Mouse (Mus musculus): Measurements from ENCODE around the gene Mpp2.
A peak's percentile ranks its signal among the peaks of the same experiment; 100 is the strongest.

Mpp2 gene

DNA sequence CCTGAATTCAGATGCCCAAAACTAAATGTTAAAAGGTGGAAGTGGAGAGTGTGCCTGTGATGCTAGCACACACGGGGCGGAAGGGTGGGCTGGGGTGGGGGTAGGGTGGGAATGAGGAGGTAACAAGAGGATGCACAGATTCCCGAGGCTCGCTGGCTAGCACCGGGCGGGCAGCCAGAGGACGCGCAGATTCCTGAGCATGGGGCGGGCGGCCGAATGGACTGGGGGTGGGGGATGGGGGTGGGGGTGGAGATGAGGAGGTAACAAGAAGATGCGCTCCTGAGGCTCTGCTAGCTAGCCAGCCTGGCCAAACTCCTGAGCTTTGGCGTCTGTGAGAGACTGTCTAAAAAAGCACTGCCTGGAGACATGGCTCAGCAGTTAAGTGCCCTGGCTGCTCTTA, 17.9 kb downstream of the Mpp2 start:
- no peak for DNase-seq

DNA sequence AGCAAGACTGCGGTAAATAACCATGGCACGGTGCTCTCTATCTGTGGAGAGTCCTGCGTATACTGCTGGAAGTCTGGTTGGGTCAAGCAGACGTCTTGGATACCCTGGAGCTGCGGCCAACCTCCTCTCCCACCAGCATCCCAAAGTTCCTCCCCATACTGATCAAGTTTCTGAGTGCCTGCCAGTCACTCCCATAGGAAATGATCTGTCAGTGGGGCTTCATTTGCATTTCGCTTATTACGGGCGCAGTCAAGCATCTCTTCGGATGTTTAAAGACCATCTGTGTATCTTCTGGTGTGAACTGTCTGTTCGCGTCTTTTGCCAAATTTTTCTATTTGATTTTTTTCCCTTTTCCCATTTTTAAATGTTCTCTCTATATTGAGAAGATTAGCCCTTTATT, 18.7 kb downstream of the Mpp2 start:
- DNase-seq = no peak

DNA sequence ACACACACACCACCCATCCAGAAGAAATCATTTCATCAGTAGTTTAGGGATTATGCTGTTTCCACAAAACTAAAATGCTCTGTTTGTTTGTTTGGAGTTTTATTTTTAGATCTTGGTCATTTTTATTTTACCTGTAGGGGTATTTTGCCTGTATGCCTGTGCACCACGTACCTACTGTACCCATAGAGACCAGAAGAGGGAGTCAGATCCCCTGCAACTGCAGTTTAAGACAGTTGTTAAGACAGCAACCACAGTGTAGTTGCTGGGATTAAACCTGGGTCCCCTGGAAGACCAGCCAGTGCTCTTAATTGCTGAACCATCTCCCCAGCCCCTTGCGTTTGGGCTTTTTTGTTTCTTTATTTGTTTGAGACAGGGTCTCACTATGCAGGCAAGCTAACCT, 19.3 kb downstream of the Mpp2 start:
- DNase-seq = no peak

DNA sequence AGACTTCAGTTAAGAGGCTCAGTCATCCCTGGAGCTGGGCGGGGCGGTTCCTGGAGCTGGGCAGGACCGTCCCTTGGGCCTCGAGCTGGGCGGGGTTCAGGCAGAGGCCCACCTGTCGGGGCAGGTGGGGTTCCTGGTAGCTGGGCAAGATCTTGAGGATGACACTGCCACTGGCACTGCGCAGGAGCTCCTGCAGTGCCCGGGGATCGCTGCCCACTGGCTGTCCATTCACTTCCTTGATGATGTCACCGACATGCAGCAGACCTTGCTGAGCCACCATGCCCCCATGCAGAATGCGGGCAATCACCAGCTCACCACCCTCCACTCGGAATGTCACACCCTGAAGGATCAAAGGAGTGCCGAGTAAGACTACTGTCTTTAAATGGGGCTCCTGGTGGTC, 25.2 kb downstream of the Mpp2 start:
- DNase-seq = no peak

DNA sequence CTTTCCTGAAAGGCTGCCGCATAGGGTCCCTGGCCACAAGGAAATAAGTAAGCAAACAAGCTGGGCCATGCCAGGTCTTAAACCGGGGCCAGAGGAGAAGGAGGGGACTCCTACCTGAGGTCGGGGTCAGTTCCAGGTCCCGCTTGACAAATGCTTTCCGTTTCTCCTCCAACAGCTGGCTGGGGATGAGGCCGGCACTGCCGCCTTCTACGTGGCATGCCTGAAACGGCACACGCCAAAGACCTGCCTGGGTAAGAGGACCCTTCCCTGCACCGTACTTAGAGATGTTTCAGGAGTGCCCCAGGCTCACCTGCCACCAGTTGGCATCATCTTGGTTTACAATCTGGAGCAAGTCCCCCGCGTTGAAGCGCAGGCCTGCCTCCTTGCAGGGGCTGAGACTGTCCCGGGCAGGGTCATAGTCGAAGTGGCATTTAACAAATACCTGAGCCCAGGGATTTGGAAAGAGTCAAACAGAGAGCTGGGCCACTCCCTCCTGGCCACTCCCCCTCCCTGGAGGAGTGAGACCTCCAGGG, 26.3 kb downstream of the Mpp2 start:
- DNase-seq = no peak

DNA sequence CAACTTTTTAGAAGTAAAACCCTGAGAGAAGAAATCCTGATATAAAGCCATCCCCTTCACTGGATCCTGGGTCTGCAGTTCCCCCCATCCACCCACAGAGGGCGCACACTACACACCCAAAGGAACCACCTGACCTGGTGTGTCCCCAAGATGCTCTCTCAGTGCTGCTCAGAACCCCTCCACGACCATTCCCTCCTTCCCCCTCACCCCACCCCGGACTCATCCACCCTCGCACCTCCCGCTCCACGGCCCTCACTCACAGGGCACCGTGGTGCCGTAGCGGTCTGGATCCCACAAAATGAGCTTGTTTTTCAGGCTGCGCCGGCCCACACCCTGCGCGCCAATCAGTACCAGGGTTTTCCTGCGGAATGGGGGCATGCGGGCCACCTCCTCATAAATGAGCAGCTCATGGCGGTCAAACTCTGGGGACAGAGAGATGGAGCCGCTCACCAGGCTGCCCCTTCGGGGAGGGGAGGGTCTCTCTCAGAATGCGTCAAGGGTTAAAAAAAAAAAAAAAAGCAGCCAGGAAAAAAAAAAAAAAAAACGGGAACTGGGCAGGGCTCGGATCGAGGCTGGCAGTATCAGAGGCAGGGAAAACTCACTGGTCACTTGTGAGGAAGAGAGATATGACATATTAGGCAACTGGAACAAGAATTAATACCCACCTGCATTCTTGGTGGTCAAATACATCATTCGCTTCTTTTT, 26.9 kb downstream of the Mpp2 start:
- peak; percentile 18 to 62 for DNase-seq

DNA sequence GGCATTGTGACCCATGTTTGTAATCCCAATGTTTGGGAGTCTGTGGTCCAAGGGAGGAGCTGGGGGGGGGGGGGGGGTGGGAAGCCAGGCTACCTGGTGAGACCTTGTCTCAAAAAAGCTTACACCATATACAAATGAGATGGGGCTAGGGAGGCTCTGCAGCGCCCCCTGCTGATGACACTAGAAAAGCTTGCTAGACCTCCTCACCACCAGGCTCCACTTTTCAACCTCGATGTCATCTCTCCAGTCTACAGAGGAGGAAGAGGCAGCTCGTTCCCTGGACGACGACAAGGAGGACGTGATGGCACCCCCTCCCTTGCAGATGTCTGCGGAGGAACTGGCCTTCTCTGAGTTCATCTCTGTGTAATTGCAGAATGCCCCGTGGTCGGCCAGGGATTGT, 34.5 kb downstream of the Mpp2 start:
- DNase-seq = peak in 1 of 2 experiments; percentile 43

DNA sequence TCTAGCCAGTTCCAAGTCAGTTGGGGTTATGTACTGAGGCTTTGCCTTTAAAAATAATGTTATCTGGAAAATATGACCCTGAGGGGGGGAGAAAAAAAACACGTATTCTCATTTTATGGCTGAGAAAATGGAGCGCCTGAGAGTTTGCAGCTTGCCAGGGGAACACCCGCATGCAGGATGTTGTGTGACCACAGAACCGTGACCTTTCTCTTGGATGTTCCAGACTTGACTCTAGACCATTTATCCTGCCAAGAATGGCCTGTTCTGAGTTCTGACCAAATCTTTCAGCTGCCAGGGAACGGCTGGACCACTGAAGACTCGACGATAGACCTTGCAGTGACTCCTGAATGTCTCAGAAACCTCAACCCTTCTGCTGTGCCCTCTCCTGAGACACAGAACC, 35.1 kb downstream of the Mpp2 start:
- DNase-seq = no peak

DNA sequence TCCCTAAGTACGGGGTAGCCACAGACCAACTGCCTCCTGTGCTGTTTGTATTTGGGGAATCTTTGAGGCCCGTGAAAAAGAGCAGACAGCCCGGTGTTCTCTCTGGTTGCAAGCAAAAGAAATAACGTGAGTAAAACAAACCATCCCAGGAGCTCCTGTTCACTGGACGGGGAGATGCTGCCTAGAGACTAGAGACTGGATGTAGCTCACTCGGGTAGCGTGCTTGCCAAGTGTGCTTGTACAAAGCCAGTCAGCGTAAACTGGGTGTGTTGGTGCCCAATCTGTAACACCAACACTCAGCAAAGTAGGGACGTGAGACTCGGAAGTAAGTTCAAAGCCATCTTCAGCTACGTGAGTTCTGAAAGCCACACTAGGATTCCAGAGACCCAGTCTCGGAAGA, 35.6 kb downstream of the Mpp2 start:
- no peak for DNase-seq

DNA sequence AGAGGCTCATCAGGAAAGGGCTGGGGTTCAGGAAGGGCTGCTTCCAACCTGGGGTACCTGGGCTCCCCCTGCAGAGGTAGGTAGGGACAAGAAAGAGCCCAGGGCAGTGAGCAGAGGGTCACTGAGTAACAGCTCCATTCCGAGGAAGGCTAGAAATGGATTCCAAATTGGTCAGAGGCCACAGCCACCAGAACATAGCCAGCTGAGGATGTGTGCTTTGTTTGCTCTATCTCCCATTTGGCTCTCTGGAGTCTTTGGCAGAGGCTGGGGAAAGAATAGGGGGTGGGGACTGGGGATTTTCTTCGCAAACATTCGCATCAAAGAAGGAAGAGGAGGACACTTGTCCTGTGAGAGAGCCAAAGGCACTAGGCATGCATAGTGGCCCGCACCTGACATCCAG, 36.4 kb downstream of the Mpp2 start:
- DNase-seq = no peak

DNA sequence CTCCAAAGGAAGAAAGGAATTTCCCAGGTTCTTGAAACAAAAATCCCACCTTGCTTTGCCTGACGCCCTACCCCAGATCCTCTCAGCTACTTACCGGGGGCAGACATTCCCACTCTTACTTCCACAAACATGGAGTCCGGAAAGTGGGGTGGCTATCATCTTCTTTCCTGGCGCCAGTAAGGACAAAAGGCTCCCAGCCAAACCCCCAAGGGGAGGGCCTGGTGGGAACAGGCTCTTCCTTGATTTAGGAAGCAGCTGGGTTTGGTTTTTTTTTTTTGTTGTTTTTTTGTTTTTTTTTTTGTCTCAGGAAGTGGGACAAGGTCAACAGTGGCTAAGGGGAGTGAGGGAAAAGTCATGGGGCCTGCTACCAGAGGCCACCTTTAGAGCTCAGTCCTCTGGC, 36.8 kb downstream of the Mpp2 start:
- no peak for DNase-seq

DNA sequence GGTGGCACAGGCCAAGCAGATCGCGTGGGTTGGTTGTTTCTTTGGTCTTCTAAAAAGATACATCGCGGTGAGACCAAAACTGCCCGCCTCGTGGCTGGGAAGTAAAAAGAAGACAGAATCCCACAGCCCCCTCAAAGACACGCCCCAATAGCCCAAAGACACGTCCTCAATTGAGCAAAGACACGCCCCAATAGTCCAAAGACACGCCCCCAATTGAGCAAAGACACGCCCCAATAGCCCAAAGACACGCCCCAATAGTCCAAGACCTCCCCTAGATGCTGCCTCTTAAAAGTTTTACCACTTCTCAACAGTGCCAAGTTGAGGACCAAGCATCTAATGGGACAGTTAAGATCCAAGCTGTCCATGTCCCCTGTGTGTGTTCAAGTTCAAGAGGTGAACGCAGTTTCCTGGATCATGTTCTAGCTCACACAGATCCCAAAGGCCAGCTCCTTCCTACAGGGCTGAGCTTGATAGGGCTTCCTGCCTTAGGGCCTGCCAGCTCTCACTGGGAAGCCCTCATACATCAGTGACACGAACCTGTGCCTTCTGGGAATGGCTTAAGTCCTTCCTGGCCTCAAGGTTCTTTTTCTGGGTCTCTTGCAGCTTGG, 38.3 kb downstream of the Mpp2 start:
- DNase-seq = no peak

DNA sequence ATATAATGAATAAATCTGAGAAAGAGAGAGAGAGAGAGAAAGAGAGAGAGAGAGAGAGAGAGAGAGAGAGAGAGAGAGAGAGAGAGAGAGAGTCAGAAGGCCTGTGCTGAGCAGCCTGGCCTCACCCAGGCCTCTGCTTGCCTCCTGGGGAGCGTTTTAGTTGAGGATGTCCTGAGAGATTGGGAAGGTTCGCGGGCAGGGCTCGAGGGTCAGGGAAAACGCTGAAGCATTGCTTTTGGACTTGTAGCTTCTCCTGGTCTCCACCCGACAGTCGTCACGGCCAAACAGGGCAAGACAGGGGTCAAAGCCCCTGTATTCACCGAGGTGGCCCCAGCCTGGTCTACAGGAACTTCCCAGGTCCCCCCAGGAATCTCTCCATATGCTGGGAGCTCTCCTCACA, 41.7 kb downstream of the Mpp2 start:
- DNase-seq = no peak

DNA sequence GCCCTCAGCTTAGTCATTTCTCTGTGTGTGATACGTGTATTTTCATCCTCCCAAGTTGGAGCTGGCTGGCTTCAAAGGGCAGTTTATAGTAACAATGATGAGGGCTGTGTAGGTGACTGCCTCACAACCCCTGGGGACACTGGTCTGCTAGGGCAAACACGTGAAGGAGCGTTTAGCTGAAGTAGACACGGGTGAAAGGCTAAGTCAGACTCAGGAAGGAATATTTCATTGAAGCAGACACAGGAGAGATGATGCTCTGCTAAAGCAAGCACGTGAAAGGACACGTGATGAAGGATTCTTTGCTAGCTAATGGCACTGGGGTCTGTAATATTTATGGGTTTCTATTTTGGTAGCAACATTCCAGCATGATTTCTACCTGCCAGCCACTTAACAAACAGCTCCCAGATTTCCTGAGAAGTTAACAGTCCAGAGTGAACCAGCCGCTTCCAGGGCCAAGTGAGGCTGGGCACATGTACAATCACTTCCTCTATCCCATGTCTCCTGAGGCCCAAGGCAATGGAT, 43.6 kb downstream of the Mpp2 start:
- DNase-seq = no peak

DNA sequence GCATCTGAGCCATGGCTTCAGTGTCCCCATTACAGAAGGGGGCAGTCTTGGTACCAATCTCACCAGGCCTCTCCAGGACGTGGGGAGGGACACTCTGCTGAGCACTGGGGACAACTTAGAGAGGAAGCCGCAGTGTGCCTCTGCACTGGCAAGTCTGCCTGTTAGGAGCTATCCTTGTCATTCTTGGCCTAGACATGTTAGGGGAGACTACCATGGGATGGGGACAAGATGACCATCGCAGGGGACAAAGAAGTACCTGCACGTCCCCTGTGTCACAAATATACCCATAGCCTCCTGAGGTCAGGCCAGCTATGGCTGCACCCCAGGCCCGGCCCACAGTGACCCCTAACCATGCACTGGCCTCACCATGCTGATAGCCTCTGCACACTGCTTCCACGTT, 44.9 kb downstream of the Mpp2 start:
- no peak for DNase-seq

DNA sequence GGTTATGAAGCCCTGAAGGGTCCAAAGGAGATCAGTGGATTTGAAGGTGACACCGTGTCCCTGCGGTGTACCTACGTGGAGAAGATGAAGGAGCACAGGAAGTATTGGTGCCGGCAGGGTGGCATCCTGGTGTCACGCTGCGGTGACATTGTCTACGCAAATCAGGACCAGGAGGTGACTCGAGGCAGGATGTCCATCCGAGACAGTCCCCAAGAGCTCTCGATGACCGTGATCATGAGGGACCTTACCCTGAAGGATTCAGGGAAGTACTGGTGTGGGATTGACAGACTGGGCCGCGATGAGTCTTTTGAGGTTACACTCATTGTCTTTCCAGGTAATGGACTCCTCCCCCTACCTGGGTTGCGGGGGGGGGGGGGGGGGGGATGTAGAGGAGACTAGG, 45.3 kb downstream of the Mpp2 start:
- DNase-seq = no peak

DNA sequence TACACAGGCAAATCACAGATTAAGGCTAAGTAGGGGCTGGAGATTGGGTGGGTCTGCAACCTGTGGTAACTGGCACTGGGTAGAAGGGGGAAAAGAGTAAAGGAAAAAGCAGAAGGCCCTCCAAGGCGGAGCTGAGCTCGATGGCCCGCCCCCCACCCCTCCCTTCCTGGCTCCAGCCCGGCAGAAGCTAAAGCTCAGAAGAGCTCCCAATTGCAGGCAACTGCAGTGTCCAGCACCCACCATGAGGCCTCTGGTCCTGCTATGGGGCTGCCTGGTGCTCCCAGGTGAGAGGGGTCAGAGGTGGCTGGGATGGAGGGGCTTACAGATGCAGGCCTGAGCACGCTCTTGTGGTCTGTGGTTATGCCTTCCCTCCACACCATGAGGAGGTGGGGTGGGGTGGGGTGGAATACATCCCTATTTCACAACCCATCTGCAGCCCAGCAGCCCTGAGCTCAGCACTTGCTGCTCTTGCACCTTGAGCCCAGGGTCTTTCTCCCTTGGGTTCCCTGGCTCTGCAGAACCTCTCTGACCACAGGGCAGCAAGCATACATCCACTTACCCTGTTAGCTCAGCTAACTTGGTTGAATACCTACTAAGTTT, 46.9 kb downstream of the Mpp2 start, which contains the start of gene Cd300lg:
Cd300lg (plus strand) TSS at position 160 of the 600 bp plus-strand sequence.
- no peak for DNase-seq

DNA sequence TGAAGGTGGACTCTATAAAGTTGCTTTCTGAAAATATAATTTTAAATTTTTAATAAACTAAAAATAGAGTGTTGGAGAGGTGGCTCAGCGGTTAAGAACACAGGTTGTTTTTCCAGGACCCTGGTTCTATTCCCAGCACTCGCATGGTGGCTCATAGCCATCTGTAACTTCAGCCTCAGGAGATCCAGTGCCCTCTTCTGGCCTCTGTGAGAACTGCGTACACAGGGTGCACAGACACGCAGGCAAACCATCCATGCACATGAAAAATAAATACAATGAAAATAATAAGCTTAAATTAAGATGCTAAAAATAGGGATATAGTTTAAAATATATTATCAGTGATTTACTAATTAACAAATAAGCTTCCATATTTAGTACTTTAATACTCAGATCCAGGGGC, 47.7 kb downstream of the Mpp2 start:
- no peak for DNase-seq

DNA sequence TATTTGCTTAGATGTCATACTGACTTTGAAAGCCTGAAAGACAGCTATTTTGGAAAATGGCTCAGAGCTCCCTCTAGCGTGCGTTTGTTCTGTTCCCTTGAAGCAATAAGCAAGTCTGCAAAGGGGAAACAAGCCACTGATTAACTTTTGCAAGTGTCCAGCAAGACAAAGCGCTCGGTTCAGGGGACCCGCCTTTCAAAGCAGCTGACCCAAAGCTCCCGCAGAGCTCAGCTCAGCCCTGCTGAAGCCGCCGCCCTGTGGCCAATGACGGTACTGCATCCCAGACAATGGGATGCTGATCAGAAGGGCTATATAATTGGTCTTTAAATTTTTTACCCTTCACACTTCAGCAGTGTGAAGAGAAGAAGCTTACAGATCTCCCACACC, 48.2 kb downstream of the Mpp2 start:
- peak; percentile 40 to 80 for DNase-seq

DNA sequence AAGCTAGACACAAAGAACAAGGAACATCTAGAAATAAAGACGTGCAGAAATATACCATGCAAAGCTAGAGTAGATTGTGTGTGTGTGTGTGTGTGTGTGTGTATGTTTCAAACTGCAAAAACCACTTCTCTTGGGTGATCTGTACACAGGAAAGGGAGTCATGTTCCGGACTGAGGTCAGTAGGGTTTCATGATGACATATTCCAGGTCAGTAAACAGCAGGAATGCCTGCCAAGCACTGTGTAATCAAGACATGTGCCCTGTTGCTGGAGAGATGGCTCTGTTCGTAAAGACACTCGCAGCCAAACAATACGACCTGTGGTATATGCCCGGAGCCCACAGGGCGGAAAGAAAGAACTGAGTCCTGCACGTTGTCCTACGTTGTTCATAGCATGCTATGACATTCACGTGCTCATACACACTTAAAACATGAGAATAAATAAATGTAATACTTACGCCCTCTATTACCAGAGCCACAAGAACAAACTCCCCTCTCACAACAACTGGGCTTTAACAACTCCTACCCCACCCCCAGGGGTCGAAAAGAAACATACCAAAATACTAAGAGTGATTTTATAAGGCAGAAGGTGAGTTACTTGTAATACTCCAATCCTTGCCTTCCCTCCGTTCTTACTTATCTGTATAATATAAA, 48.7 kb downstream of the Mpp2 start:
- DNase-seq = no peak

DNA sequence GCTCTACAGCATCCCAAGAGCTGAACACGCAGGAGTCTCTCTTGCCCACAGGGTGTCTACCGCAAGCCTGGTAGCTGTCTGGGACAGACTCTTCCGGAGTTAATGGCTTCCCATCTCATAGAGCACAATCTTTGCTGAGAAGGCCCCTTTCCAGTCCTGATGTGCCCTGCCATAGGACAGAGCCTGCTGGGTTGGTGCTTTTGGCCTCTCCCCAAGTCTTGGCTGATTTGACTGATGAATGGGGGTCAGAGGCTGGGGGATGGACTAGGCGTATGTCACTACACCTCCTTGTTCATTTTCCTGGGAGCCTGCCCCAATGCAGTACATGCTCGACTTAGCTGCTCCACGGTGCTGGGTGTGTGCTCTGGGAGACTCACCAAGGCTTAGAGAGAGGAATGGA, 50.5 kb downstream of the Mpp2 start:
- no peak for DNase-seq

DNA sequence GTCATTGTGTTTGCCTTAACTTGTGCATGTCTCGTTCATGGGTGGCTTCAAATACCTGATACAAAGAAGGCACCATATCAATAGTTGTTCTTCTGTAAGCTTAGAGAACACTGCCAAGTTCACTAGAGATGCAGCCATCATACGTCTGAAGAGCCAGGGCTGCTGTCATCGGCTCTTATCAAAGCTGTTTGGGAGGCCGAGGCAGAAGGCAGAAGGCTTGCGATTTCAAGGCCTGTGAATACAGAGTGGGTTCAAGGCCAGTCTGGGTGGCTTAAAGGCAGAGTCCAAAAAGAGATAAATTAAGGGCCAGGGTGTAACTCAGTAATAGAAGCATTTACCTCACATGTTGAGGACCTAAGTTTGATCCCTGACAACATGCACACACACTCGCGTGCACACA, 52.0 kb downstream of the Mpp2 start:
- no peak for DNase-seq

DNA sequence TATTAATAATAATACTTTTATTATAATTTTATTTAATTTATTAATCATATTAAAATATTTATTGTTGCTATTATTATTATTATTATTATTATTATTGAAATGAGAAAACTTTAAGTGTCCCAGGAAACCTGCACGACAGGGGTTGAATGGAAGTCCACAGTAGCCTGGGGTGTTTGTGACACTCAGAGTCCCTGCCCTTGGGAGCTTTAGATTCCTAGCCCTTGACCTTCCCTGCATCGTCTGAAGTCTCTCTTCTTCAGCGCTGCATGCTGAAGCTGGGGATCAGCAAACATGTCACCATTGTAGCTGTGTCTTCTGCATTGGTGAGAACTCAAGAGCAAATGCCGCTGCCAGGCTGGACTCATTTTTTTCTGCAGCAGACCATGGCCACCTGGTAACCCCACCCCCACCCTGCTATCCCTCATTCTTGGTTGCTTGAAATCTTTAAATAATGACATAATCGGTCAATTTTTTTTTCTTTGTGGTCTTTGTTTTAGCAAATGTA, 52.8 kb downstream of the Mpp2 start:
- DNase-seq = no peak
